Mouse (Mus musculus) lung, adult 2 months (tissue): ENCODE results near the gene Gstm5.

Experiments
- CTCF ChIP-seq: fragments of 200-500 bp; IDR thresholded peaks from 2 replicates; pipeline ENCODE4 v1.5.1; 2011; ENCODE audit warnings: mild to moderate bottlenecking, low read length, control low read depth; ENCODE audit not compliant: insufficient read depth
- POLR2A ChIP-seq: fragments of 200-500 bp; IDR thresholded peaks from 2 replicates; pipeline ENCODE4 v1.6.1; 2011; ENCODE audit warnings: low read depth, mild to moderate bottlenecking, control low read depth, low read length, borderline replicate concordance; ENCODE audit errors: extremely low read depth

DNA sequence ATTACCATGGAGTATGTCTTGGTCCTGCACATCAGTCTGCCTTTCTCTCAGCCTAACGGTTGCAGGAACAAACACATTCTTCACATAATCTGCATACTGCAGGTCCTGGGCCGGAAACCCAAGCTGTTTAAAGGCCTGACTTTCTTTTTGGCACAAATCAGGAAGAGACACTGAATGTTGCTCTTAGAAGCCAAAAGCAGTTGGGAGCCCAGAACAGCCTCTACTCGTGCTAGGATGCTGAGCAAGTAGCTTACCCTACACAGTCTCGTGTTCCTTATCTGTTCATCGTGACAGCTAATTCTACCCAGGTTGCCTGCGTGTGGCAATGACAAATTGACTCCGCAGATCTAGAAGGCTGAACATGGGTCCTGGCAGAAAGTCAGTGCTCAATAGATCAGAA is 44.9 kb downstream of the Gstm5 start:
- TF ChIP-seq CTCF (no peak), POLR2A (no peak)
